Mouse (Mus musculus): ENCODE measurements around the gene Ascc3. TPM values are rescaled to one million over a fixed set of nuclear protein-coding genes. Genes with fewer than 3 reads are reported as not detected.

The Ascc3 gene
- polyA plus RNA-seq, 1 experiment = 5.6 TPM

DNA sequence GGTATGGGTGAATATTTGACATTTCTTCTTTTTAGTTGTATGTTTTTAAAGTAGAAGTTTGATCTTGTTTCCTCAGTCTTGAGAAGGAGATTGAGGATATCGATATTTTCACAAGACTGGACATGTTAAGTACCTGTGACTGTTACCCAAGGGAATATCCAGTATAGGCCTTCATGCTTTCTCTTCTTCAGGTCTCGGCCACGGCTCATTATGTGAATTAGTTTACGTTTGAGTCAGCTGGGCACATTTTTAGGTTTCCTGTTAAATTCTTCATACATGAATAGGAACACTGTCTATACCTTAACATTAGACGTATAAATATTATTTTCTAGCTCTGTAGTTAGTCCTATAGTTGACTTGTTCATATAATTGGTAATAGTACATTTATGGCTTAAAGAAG, 12.4 kb downstream of the Ascc3 start:
- Histone ChIP-seq H3ac (ENCODE audit: control insufficient read depth, insufficient read length, low read depth) (no peak overlapping the region), H3K79me2 (ENCODE audit: control insufficient read depth, insufficient read depth) (peaks cover 38% of the 10 kb centered on the region), H3K79me3 (ENCODE audit: low read depth) (peaks cover 26% of the 10 kb centered on the region), H3K4me3 (ENCODE audit: insufficient read depth, poor library complexity, severe bottlenecking) (no peak overlapping the region), H3K36me3 (ENCODE audit: control insufficient read depth, insufficient read depth) (peaks cover 18% of the 10 kb centered on the region), H3K27me3 (ENCODE audit: control insufficient read depth, insufficient read depth, insufficient read length) (no peaks in the 10 kb centered on the region)
- TF ChIP-seq FOSL1 (IDR thresholded peaks at IDR 0.05; ENCODE audit: insufficient read depth, low read length, poor library complexity, severe bottlenecking) (no peak), CEBPB (IDR thresholded peaks at IDR 0.05; ENCODE audit: low read depth) (no peak), MYOD1 (IDR thresholded peaks at IDR 0.05; ENCODE audit: control insufficient read depth, insufficient read length, low read depth) (no peak), MYOG (IDR thresholded peaks at IDR 0.05; ENCODE audit: control insufficient read depth, extremely low read depth, insufficient read length) (no peak), USF1 (IDR thresholded peaks at IDR 0.05; ENCODE audit: low read depth) (no peak), MAX (IDR thresholded peaks at IDR 0.05) (no peak), CTCF (IDR thresholded peaks at IDR 0.05; ENCODE audit: control insufficient read depth, insufficient read depth, insufficient read length) (no peak)

DNA sequence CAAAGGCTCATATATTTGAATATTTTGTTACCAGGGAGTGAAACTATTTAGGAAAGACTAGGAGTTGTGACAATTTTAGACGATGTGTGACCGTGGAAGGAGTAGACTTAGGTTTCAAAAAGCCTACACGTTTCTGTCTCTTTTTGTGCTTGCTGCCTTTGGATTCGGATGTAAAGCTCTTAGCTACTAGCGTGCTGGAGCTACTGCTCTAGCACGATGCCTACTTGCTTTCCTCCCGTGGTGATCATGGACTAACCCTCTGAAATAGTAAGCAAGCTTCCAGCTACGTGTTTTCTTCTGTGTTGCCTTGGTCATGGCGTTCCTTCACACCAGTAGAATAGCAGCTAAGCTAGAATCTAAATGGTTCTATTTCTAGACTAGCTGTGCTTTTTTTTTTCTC, 21.4 kb downstream of the Ascc3 start:
- H3K36me3 ChIP-seq (ENCODE audit: control insufficient read depth, insufficient read depth) = peaks cover 22% of the 10 kb centered on the region
- peaks cover 2% of the 10 kb centered on the region for H3K79me3 ChIP-seq (ENCODE audit: low read depth)
- TF ChIP-seq CEBPB (IDR thresholded peaks at IDR 0.05; ENCODE audit: low read depth) (no peak), FOSL1 (IDR thresholded peaks at IDR 0.05; ENCODE audit: insufficient read depth, low read length, poor library complexity, severe bottlenecking) (no peak)
- H3ac ChIP-seq (ENCODE audit: control insufficient read depth, insufficient read length, low read depth) = no peak overlapping the region
- H3K79me2 ChIP-seq (ENCODE audit: control insufficient read depth, insufficient read depth) = no peaks in the 10 kb centered on the region
- H3K27me3 ChIP-seq (ENCODE audit: control insufficient read depth, insufficient read depth, insufficient read length) = no peaks in the 10 kb centered on the region
- H3K4me3 ChIP-seq (ENCODE audit: insufficient read depth, poor library complexity, severe bottlenecking) = no peak overlapping the region

DNA sequence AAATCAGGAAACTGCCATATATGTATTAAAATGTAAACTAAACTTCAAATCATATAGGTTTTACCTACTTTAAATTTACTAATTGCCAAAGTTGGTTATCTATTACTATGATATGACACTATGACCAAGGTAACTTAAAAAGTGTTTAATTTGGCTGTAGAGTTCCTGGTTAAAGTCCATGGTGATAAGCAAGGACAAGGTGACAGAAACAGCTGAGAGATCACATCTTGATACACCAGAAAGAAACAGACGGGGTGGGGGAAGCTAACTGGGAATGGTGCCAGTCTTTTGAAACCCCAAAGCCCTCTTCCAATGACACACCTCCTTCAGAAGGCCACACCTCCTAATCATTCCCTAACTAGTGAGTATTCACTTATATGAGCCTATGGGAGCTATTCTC, 33.4 kb downstream of the Ascc3 start:
- TF ChIP-seq USF1 (IDR thresholded peaks at IDR 0.05; ENCODE audit: low read depth) = no peak
- no peak for TF ChIP-seq FOSL1 (IDR thresholded peaks at IDR 0.05; ENCODE audit: insufficient read depth, low read length, poor library complexity, severe bottlenecking)
- TF ChIP-seq CTCF (IDR thresholded peaks at IDR 0.05; ENCODE audit: control insufficient read depth, insufficient read depth, insufficient read length) = no peak
- TF ChIP-seq CEBPB (IDR thresholded peaks at IDR 0.05; ENCODE audit: low read depth) = no peak
- no peak for TF ChIP-seq MYOG (IDR thresholded peaks at IDR 0.05; ENCODE audit: control insufficient read depth, extremely low read depth, insufficient read length)
- TF ChIP-seq MYOD1 (IDR thresholded peaks at IDR 0.05; ENCODE audit: control insufficient read depth, insufficient read length, low read depth) = no peak
- no peak for TF ChIP-seq MAX (IDR thresholded peaks at IDR 0.05)
- Histone ChIP-seq H3K4me3 (ENCODE audit: insufficient read depth, poor library complexity, severe bottlenecking) (no peak overlapping the region), H3K27me3 (ENCODE audit: control insufficient read depth, insufficient read depth, insufficient read length) (no peaks in the 10 kb centered on the region), H3K79me2 (ENCODE audit: control insufficient read depth, insufficient read depth) (no peaks in the 10 kb centered on the region), H3K79me3 (ENCODE audit: low read depth) (peaks cover 2% of the 10 kb centered on the region), H3ac (ENCODE audit: control insufficient read depth, insufficient read length, low read depth) (no peak overlapping the region), H3K36me3 (ENCODE audit: control insufficient read depth, insufficient read depth) (peaks cover 19% of the 10 kb centered on the region)

DNA sequence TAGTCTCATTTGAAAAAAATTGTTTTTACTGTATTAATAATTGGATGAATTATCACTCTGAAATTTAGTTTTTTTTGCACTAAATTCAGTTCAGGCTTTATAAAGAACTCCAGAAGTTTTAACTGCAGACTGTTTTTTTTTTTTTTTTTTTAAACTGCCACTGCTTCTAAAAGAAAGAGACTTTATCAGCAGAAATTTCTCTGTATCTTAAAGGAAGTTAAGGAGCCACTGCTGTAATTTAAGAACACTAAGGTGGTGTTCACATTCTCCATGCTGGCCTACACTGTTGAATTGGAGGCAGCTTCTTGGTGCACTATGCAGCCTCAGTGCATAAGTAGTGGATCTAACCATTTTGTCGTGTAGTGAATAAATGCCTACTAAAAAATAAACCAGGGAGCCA, 47.1 kb downstream of the Ascc3 start:
- Histone ChIP-seq H3ac (ENCODE audit: control insufficient read depth, insufficient read length, low read depth) (no peak overlapping the region), H3K79me2 (ENCODE audit: control insufficient read depth, insufficient read depth) (no peaks in the 10 kb centered on the region)
- TF ChIP-seq FOSL1 (IDR thresholded peaks at IDR 0.05; ENCODE audit: insufficient read depth, low read length, poor library complexity, severe bottlenecking) (no peak), CTCF (IDR thresholded peaks at IDR 0.05; ENCODE audit: control insufficient read depth, insufficient read depth, insufficient read length) (no peak), MYOD1 (IDR thresholded peaks at IDR 0.05; ENCODE audit: control insufficient read depth, insufficient read length, low read depth) (no peak), CEBPB (IDR thresholded peaks at IDR 0.05; ENCODE audit: low read depth) (no peak), MAX (IDR thresholded peaks at IDR 0.05) (no peak), USF1 (IDR thresholded peaks at IDR 0.05; ENCODE audit: low read depth) (no peak), MYOG (IDR thresholded peaks at IDR 0.05; ENCODE audit: control insufficient read depth, extremely low read depth, insufficient read length) (no peak)

DNA sequence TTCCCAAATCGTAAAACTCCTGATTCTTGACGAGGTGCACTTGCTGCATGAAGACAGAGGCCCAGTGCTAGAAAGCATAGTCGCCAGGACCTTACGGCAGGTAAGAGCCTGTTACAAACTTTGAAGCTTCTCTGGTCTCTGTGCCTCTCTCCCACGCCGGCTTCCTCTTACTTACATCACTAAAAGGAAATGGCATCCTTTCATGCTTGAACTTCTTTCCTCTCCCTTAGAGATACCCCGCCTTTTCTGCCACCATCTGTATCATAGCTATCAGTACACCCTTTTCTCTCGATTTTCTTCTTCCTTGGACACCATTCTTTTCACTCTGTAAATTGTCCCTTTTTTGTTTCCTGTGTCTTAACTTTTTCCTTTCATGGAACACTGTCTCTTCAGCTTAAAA, 58.1 kb downstream of the Ascc3 start:
- Histone ChIP-seq H3K79me3 (ENCODE audit: low read depth) (no peaks in the 10 kb centered on the region), H3K36me3 (ENCODE audit: control insufficient read depth, insufficient read depth) (peaks cover 42% of the 10 kb centered on the region), H3K4me3 (ENCODE audit: insufficient read depth, poor library complexity, severe bottlenecking) (no peak overlapping the region), H3K79me2 (ENCODE audit: control insufficient read depth, insufficient read depth) (no peaks in the 10 kb centered on the region), H3ac (ENCODE audit: control insufficient read depth, insufficient read length, low read depth) (no peak overlapping the region), H3K27me3 (ENCODE audit: control insufficient read depth, insufficient read depth, insufficient read length) (no peaks in the 10 kb centered on the region)
- TF ChIP-seq MYOG (IDR thresholded peaks at IDR 0.05; ENCODE audit: control insufficient read depth, extremely low read depth, insufficient read length) (no peak), MAX (IDR thresholded peaks at IDR 0.05) (no peak), CTCF (IDR thresholded peaks at IDR 0.05; ENCODE audit: control insufficient read depth, insufficient read depth, insufficient read length) (no peak), MYOD1 (IDR thresholded peaks at IDR 0.05; ENCODE audit: control insufficient read depth, insufficient read length, low read depth) (no peak), FOSL1 (IDR thresholded peaks at IDR 0.05; ENCODE audit: insufficient read depth, low read length, poor library complexity, severe bottlenecking) (no peak), USF1 (IDR thresholded peaks at IDR 0.05; ENCODE audit: low read depth) (no peak), CEBPB (IDR thresholded peaks at IDR 0.05; ENCODE audit: low read depth) (no peak)

More for the DNA sequence above, 47.1 kb downstream of the Ascc3 start:
- Histone ChIP-seq H3K27me3 (ENCODE audit: control insufficient read depth, insufficient read depth, insufficient read length) (no peaks in the 10 kb centered on the region), H3K4me3 (ENCODE audit: insufficient read depth, poor library complexity, severe bottlenecking) (no peak overlapping the region), H3K79me3 (ENCODE audit: low read depth) (no peaks in the 10 kb centered on the region), H3K36me3 (ENCODE audit: control insufficient read depth, insufficient read depth) (peaks cover 15% of the 10 kb centered on the region)

DNA sequence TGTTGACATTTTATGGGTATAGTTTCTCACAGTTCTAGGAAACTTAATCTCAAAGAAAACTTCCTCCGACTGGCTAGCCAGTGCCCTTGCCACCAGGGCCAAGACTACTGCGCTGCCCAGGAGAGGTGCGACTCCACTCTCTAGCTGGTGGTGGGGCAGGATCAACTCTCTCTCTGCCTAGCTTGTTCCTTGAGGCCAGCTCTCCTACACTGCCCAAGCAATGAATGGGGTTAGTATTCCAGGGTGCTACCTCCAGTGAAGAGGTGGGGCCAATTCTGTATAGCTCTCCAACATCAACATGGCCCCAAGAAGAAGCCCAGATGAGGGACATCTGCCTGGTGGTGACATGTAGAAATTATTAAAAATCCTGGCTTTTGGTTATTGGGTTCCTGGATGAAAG, 61.1 kb downstream of the Ascc3 start:
- H3K36me3 ChIP-seq (ENCODE audit: control insufficient read depth, insufficient read depth) = peaks cover 28% of the 10 kb centered on the region
- H3K79me3 ChIP-seq (ENCODE audit: low read depth) = no peaks in the 10 kb centered on the region
- H3K79me2 ChIP-seq (ENCODE audit: control insufficient read depth, insufficient read depth) = no peaks in the 10 kb centered on the region
- no peaks in the 10 kb centered on the region for H3K27me3 ChIP-seq (ENCODE audit: control insufficient read depth, insufficient read depth, insufficient read length)
- H3ac ChIP-seq (ENCODE audit: control insufficient read depth, insufficient read length, low read depth) = no peak overlapping the region
- TF ChIP-seq CEBPB (IDR thresholded peaks at IDR 0.05; ENCODE audit: low read depth) (no peak), FOSL1 (IDR thresholded peaks at IDR 0.05; ENCODE audit: insufficient read depth, low read length, poor library complexity, severe bottlenecking) (no peak), MYOD1 (IDR thresholded peaks at IDR 0.05; ENCODE audit: control insufficient read depth, insufficient read length, low read depth) (no peak), MAX (IDR thresholded peaks at IDR 0.05) (no peak), MYOG (IDR thresholded peaks at IDR 0.05; ENCODE audit: control insufficient read depth, extremely low read depth, insufficient read length) (no peak), CTCF (IDR thresholded peaks at IDR 0.05; ENCODE audit: control insufficient read depth, insufficient read depth, insufficient read length) (no peak), USF1 (IDR thresholded peaks at IDR 0.05; ENCODE audit: low read depth) (no peak)
- H3K4me3 ChIP-seq (ENCODE audit: insufficient read depth, poor library complexity, severe bottlenecking) = no peak overlapping the region
